In genomic region chr4:66816364-66817026, GRCm38 (mm10) we compare ENCODE assay signal across 12 mouse cellular contexts.
"Had no signal": no experiment of that assay in that cellular context is flagged by ENCODE, and none has a peak within 500 bp of the region (broad histone marks: within the 10 kb centered on the region; RNA-seq: fewer than 3 reads in every experiment).

No protein-coding gene starts in this region.

- H3K4me1 ChIP-seq: limb, embryonic 10.5 days; liver, embryonic 13.5 days; lung, embryonic 15.5 days; midbrain, embryonic 10.5 days; neural tube, embryonic 15.5 days had no signal

- ATAC-seq: liver, postnatal 0 days had no signal

- H3K27ac ChIP-seq: limb, embryonic 10.5 days; liver, embryonic 13.5 days; lung, embryonic 15.5 days; midbrain, embryonic 10.5 days; neural tube, embryonic 15.5 days; stomach, postnatal 0 days had no signal

- H3K4me3 ChIP-seq: limb, embryonic 10.5 days; liver, embryonic 13.5 days; lung, embryonic 15.5 days; midbrain, embryonic 10.5 days; myocyte; neural tube, embryonic 15.5 days had no signal

- DNase-seq: kidney, adult 8-10 months; kidney, postnatal 25 days; liver, embryonic 13.5 days; liver, postnatal 0 days; lung, postnatal 14 days; midbrain, embryonic 14.5 days had no signal

- H3K36me3 ChIP-seq: limb, embryonic 10.5 days; liver, embryonic 13.5 days; lung, embryonic 15.5 days; midbrain, embryonic 10.5 days; neural tube, embryonic 15.5 days had no signal

- H3K9me3 ChIP-seq: limb, embryonic 10.5 days; liver, embryonic 13.5 days; lung, embryonic 15.5 days; midbrain, embryonic 10.5 days; neural tube, embryonic 15.5 days had no signal

- H3K9ac ChIP-seq: liver, embryonic 13.5 days; liver, postnatal 0 days; lung, embryonic 15.5 days; neural tube, embryonic 15.5 days had no signal
